Mouse (Mus musculus): ENCODE measurements around the gene Glp2r.

The Glp2r gene

DNA sequence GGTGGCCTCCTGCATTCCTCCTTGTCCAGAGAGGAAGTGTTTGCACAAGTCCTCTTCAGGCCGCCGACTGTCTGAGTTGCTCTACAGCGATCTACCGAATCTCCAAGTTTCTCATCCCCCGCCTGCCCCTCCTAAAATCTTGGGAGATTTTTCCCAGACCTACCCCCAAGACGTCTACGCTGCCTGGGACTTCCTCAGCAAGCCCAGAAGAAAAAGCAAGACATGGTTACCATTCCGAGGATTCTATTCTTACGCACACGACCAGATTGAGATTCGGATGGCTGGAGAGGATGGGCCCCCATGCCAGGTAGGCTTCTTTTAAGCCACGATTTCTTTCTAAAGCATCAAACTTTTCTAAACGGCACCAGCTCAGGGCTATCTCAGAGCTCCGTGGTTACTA is at the start of gene Glp2r:
Gene Glp2r, minus strand, starts transcription at position 101 of the 400 bp plus-strand sequence.
- no peak for DNase-seq

DNA sequence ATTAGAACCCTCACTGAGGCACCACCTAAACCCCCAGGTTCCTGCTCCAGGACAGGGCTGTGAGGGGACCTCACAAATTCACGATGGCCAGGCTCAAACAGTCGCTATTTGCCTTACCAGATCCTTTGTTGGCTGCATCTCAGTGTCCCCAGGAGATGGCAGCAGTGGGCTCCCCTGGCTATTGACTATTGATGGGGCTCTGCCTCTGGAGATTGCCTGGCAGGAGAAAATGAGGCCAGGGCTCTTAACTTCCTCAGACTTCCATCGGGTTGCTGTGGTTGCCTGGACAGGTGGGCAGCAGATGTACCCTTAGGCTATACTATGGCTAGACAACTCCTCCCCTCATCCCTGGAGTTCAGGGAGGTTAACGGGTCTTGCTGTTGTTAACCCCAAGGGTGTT is 49.3 kb upstream of the Glp2r start:
- peak; percentile 69 for DNase-seq

DNA sequence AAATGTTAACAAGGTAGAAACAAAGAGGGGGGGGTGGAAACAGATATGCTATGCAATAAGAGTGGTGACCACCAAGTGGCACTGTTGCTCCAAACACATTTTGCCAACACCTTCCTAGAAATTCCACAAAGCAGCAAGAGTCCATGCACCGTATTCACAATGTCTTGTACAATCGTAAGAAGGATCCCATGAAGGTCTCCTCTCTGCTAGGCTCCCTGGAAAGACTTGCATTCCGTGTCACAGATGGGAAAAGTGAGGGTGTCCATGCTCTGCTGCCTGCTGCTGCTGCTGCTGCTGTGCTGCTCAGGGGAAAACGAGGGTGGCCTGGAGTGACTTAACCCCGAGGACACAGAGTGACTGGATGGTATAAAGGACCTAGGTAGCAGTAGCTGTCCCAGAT is 48.7 kb upstream of the Glp2r start:
- peak; percentile 59 for DNase-seq

DNA sequence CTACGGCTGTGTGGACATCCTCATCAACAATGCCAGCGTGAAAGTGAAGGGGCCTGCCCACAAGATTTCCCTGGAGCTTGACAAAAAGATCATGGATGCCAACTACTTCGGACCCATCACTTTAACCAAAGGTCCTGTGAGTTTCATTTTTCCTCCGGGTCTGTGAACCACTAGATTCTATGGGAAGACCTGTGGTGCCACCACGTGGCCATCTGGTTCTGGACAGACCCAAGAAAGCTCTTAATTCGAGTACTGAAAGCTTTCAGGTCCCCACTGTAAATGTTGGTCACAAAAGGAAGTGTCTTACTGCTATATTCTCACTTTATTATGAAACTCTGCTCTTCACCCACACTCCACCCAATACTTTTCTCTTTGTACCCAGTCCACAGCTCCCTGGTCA is 40.6 kb upstream of the Glp2r start:
- DNase-seq: no peak

DNA sequence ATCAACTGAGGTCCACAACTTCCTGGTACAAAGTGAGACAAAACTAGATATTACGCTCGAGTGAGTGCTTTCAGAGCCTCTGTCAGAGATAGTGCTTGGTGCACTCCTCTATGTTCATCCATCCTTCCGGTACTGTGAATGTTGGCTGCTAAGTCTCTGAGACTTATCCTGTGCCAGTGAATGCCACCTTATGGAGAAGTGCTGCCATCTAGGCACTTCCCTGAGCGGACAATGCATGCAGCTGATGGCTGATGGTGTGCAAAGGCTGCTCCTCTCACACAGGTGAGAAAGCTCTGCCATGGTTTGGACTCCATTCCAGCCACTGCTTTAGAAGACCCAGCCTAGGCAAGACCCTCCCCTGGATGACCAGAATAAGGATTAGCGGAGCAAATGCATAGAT is 37.1 kb upstream of the Glp2r start:
- no peak for DNase-seq

DNA sequence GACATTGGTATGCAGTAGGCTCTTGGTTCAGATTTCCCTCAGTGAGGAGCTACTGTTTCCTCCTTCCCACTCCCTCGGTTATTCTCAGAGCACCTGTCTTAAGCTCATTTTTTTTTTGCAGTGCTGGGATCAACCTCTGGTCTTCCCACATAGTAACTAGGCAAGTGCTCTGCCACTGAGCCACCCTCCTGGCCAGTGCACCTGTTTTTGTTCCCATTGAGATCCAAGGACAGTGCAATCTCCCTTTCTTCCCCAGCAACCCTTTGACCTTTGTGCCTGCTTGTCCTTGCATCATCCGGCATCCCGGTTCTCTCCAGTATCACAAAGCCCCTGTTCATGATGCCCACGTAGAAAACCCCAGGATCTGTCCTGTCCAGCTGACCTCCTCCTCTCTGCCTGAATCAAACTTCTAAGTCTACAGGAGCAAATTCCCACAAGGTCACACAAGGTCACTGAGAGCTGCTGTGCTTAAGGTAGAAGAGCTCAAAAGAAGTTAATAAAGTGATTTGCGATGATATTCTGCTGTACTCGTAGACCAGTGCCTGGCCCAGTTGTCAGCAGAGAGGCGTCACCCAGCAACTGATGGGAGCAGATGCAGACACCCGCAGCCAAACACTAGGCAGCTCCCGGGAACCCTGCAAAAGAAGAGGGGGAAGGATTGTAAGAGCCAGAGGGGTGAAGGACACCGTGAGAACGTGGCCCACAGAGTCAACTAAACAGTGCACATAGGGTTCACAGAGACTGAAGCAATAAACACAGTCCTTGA is 36.1 kb upstream of the Glp2r start:
- no peak for DNase-seq

DNA sequence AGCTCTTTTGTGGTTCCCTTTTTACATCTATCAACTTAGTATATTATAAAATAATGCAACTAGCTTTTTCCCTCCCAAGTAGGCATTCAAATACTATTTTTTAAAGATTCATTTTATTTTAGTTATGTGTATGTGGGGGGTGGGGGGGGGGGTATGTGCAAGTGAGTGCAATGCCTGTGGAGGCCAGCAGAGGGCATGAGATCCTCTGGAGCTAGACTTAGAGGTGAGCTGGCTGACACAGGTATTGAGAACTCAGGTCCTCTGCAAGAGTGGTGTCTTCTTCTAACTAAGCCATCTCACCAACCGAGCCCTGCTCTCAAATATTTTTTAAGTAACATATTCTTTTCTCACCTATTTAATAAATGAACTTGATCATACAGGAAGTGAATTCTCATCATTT is 34.6 kb upstream of the Glp2r start:
- no peak for DNase-seq

DNA sequence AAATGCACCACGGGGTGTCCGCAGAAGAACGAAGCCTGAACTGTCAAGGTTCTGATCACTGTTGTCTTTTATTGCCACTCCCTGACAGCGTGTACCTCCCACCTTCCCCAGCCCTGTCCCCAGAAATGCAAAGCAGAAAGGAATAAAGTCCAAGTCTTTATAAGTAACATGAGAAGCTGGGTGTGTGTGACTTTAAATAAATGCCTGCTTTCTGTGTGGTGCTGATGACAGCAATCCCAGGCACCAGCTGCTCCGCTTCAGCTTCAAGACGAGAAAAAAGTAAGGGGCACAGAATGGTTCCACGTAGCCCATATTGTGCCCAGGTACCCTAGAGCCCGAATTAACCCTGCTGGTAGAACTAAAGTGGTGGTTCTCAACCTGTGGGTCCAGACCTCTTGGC is 30.2 kb upstream of the Glp2r start:
- no peak for DNase-seq

DNA sequence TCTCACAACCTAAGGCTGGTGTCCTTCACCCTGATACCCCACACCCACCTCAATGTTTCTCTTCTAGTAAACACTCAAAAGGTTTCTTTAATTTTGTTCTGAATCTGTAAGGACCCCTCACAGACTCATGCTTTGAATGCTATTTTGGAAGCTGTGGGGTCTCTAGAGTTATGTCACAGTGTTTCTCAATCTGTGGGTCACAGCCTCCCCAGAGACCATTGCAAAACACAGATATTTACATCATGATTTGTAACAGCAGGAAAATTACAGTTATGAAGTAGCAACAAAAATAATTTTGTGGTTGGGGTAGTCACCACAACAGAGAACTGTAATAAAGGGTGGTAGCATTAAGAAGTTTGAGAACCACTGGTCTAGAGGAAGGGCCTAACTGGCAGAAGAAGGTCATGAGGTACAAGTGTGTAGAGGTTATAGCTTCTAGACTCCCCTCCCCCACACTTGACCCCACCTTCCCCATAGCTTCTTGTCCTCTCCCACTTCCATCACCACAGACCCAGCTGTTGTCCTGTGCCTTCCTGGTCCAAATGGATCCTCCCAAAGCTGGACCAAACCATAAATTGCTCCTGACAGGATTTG is 29.3 kb upstream of the Glp2r start:
- no peak for DNase-seq

DNA sequence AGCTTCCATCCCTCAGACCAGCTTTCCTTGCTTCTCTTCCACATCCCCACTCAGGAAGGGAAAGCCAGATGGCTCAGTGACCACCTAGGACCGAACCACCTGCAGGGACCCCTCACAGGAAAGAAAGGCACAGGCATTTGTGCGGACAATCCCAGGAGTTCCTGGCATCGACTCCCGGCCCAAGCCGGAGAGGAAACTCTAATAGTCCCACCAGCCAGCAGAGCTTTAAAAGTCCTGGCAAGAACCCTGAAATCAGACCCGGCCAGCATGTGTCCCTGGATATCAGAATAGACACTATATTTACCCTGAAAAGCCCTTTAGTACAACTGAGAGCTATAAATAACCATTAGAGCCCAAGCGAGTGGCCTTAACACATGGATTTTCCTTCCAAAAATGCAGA is 27.0 kb upstream of the Glp2r start, which contains the start of gene Dhrs7c:
Gene Dhrs7c, plus strand, starts transcription at position 257 of the 400 bp plus-strand sequence.
- DNase-seq: no peak

DNA sequence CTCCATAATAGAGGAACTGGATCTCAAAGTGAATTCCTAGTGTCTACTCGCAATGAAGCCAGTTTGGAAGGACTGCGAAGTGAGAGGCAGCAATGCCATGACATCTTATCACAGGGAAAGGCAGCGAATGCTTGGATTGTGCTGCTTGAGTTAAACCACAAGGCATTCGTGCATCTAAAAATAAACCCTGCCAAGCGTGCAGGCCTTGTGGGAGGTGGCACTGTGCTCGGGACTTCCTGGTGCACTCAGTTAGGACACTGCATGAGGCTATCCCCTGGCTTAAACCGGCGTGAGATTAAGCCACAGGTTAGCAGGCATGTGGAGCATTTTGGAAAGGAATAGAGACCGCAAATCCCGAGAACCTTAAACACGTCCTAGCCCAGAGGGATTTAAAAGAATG is 19.2 kb upstream of the Glp2r start:
- no peak for DNase-seq

DNA sequence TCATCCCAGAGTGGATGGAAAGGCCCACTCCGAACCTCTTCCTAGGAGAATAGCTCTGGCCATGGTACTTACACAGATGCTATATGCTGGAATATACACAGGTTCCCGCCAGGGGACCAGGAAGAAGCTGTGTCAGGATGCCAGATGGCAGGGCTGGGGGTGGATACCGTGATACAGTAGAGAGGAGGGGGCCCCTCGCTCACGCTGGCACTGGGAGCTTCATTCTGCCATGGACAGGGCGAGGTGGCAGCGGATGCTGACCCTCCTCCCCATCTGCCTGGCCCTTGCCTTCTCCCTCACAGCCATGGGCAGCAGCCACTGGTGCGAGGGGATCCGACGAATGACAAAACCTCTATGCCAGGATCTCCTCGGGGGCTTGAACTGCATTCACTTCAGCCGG is 3.4 kb upstream of the Glp2r start, which contains the start of gene Gsg1l2:
Gene Gsg1l2, plus strand, starts transcription at position 230 of the 400 bp plus-strand sequence.
- peak; percentile 6 for DNase-seq

DNA sequence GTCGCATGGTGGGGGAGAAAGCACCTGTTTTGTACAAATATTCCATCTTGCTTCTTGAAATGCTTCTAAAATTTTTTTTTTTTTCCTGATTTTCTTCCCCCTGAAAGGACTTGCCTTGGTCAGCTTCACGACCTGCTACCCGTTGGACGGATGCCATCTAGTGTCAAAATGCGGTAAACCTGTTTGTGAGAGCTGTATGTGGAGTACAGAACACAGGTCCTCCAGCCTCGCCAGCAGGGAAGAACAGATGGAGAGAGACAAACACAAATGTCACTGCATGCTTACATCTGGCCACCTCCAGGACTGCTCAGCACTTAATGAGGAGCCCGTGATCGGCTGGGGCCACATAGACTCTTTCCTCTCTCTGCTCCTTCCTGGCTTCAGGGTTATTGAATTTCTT is 1.6 kb upstream of the Glp2r start:
- peak; percentile 77 for DNase-seq

DNA sequence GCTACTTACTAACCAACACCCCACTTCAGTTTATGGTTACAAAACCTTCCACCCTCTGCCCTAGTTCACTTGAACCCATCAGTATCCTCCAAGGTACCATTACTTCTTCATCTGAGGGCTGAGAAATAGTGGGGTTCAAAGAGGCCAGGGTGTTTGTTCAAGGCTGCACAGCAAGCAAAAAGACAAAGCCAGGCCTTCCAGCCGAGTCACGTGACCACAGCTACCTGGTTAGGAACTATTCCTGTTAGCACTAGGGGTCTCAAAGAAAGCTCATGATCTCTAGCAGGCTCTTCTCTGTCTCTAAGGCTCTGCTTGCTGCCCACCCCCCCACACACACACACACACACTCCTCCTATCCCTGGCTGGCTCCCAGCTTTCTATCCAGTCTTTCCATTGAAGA is 738 bp upstream of the Glp2r start:
- no peak for DNase-seq

DNA sequence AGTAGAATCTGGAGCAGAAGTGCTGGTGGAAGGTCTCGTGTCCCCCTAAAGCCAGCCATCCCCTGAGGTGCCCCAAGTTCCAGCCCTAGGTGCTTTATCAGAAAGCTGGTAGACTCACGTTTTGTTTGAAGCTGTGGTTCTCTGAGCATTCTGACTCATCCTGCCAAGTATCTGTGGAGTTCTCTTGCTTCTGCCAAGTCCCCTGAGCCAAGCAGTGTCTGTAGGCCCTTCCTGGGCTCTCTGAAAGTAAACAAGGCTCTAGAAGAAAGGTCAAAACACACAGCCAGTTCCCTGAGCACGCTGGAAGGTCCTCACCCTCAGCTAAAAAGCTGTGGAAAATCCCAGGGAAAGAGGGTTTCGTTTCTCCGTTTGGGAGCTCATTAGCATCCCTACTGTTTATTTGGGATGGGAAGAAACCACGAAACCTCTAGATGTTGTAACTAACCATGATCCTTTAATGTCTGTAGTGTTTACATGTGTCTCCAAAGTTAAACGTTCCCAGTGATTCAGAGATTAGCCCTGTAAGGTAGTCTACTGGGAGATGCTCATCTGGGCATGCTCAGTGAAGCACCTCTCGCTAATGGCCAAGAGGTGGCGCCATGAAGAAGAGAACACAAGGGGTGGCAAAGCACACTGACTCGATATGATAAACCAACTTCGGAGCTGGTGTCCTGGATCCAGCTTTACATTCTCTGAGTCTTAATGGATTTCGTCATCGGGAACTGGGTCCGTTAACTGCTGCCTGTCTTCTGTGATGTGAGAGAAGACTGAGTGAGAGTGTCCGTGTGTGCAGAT is 13.4 kb downstream of the Glp2r start:
- DNase-seq: no peak

DNA sequence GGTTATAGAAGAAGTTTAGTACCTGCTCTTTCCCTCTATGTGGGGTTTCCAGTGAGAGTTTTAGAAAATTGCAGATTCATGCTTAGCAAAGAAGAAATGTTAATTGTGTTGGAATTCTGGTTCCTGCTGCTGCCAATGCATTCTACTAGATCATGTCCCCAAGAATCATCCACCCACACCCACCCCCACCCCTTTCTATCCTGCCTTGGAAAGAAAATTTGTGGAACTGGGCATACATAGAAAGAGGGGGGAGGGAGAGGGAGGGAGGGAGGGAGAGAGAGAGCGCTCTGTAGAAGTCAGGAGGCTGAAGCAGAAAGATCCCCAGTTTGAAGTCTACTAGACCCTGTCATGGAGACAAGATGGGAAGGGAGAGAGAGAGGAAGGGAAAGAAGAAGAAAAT is 14.7 kb downstream of the Glp2r start:
- no peak for DNase-seq

DNA sequence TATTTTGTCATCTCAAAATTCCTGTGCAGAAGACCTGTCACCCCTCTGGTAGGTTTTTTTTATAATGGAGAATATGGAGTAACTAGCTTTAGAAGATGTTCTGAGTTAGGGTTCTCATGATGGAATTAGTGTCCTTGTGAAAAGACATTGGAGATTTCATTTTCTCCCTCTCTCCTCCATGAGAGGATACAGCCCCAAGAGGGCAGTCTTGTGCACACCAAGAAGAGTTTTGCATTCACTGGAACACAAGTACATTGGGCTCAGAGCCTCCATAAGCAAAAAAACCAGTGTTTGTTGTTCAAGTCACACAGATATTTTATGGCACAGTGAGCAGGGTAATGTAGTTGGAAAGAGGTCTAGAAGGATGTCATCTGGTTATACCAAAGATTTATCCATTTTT is 29.4 kb downstream of the Glp2r start:
- DNase-seq: no peak

DNA sequence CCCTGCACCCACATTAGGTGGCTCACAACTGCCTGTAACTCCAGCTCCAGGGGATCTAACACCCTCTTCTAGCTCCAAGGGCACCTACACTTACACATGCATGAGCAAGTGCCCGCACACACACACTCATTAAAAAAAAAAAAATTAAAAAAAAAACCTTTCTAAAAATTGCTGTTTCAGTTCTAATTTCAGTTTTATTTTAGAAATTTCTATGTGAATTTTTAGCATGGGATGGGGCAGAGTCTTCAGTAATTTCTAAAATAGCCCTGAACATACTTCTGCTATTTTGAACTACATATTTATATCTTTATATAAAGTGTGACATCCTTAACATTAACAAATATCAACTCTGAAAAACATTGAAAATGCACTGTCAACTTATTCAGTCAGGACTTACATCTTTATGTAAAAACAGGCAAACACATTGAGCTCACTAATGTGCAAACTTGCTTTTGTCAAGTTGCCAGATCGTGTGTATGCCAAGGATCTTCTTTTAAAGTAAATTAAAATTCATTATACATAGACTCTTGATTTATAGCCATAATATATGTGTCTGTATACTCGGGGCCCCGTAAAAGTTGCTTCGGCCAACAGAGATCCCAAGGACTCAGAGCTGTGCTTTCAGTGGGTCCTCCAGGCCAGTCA is 32.0 kb downstream of the Glp2r start:
- no peak for DNase-seq

DNA sequence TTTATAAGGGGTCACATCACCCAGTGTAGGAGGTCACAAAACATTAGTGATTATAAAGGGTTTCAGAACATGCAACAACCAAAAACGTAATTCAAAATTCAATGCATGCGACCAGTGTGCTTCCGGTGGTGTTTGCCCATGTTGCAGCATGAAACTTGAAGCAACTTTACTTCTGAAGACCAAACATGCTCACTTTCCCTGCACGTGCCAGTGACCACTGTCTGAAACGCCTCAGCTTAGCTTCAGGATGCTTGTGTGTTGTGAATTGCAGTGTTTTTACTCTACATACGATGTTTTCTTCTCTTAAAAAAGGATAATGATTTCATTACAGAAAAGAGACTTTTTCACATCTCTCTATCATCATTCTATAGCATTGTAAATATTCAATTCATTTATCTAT is 32.6 kb downstream of the Glp2r start:
- DNase-seq: no peak

DNA sequence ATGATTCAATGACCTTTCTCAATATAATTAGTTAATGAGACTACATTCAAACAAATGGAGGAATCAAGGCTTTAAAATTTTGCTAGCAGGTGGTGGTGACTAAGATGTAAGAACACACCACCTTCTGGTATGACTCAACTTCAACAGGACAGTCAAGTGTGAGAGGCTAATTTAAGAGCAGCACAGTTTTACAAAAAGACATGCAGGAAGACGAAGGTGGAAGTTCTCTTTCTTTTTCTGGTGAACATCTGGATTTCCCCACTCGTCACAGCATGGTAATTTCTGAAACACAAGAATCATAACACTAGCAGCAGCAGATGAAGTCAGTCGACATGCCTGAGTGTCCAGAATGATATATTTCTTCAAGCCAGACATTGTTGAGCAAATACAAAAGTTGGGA is 36.4 kb downstream of the Glp2r start:
- DNase-seq: no peak

DNA sequence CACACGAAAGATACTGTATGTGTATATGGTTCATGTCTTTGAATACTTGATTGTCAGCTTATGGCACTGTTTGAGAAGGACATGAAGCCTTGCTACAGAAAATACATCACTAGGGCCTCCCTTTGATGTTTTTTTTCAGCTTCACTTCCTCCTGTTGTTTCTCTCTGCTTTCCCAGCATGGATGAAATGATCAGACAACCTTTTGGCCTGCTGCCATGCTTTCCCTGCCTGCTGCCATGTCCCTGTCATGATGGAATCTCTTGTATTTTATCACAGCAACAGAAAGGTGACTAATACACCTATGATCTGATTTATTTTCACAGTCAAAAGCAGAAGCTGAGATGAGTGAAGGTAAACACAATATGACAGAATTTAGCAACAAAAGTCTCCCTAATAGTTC is 37.2 kb downstream of the Glp2r start:
- DNase-seq: no peak

DNA sequence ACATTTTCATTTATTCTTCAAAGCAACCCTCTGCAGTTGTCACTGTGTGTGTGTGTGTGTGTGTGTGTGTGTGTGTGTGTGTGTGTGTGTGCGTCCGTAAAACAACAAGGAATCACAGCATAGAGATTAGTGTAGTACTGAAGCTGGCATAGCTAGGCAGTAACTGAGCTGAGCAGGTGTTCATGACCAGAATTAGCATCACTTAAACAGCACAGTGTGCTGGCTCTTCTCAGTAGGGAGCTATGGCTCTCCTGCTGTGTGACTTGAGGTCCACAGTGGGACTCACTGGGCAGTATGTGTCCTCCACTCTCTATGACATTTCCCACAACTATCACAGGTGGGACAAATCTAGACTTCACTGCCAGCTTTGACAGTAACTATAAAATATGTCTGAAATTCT is 39.9 kb downstream of the Glp2r start:
- DNase-seq: no peak

DNA sequence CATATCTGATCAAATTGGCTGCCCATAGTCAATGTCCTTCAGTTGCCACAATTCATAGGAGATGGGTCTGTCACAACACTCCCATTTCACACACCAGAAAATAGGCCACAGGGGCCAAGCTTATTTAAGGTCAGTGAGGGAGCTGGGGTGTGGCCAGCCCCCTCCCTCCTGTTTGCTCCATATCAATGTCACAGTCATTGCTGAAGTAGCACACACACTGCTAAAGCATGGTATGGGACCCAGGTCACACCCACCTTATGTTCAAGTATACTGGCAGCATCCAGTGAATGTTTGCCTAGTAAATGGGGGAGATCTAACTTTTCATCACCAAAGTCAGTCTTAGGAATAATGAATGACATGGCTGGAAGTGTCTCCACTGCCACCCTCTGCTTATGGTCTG is 42.2 kb downstream of the Glp2r start:
- no peak for DNase-seq

Data from retina, postnatal 1 day (tissue).